Mouse (Mus musculus) liver, postnatal 0 days (tissue): ENCODE results near the gene Ube2h.

Experiments
- CTCF ChIP-seq: sonication (generic); IDR thresholded peaks from 2 replicates; pipeline ENCODE4 v1.5.1; 2016; ENCODE audit warnings: antibody characterized with exemption, low read depth
- EP300 ChIP-seq: IDR thresholded peaks from 2 replicates; pipeline ENCODE4 v1.6.1; 2016; ENCODE audit warnings: antibody characterized with exemption, low read depth, mild to moderate bottlenecking

- TF ChIP-seq CTCF (no peak), EP300 (no peak)
Observed at GRCm38 (mm10) chr6:30284177-30284576, 20.2 kb downstream of the Ube2h start.
